ENCODE assay signal across 9 mouse cellular contexts in genomic region chr7:97079145-97079544, GRCm38 (mm10). TPM values are rescaled to one million over a fixed set of nuclear protein-coding genes. Genes with fewer than 3 reads are reported as not detected.
A peak's percentile ranks its signal among the peaks of the same experiment; 100 is the strongest.
DNase-seq lines count a peak whose midpoint lies in the region; ATAC-seq lines count a peak whose summit lies in the region.
"Had no signal": no experiment of that assay in that cellular context is flagged by ENCODE, and none has a peak within 500 bp of the region (broad histone marks: within the 10 kb centered on the region; RNA-seq: fewer than 3 reads in every experiment).

No protein-coding gene starts in this region.

- no peak overlapping the region for H3K9ac ChIP-seq in liver, embryonic 11.5 days (ENCODE audit: low read depth, low read length)
- H3K9ac ChIP-seq in liver, embryonic 12.5 days = no peak overlapping the region
- H3K9ac ChIP-seq in kidney, embryonic 14.5 days (ENCODE audit: low read depth, low read length) = no peak overlapping the region
- H3K9ac ChIP-seq in lung, embryonic 16.5 days (ENCODE audit: low read length) = peak overlapping the region; percentile 24; the same call in 1 of the 2 replicates
- H3K9ac ChIP-seq: liver, embryonic 13.5 days had no signal

- H3K27ac ChIP-seq in liver, embryonic 11.5 days (ENCODE audit: low read depth, low read length) = no peak overlapping the region
- no peak overlapping the region for H3K27ac ChIP-seq in liver, embryonic 12.5 days
- peak overlapping the region; percentile 6; the same call in 1 of the 2 replicates for H3K27ac ChIP-seq in kidney, embryonic 14.5 days (ENCODE audit: low read depth, low read length)
- H3K27ac ChIP-seq in lung, embryonic 16.5 days (ENCODE audit: low read length) = peak overlapping the region; percentile 72
- H3K27ac ChIP-seq: liver, embryonic 13.5 days had no signal

- no peaks in the 10 kb centered on the region for H3K36me3 ChIP-seq in liver, embryonic 11.5 days (ENCODE audit: control insufficient read depth, insufficient read depth, low read length)
- H3K36me3 ChIP-seq in liver, embryonic 12.5 days = no peaks in the 10 kb centered on the region
- H3K36me3 ChIP-seq in kidney, embryonic 14.5 days (ENCODE audit: control insufficient read depth, insufficient read depth, low read length) = no peaks in the 10 kb centered on the region
- no peaks in the 10 kb centered on the region for H3K36me3 ChIP-seq in lung, embryonic 16.5 days (ENCODE audit: control insufficient read depth, insufficient read depth, low read length)
- H3K36me3 ChIP-seq: liver, embryonic 13.5 days had no signal

- no peak for ATAC-seq in liver, embryonic 11.5 days (replicated peaks; ENCODE audit: low FRiP score)
- ATAC-seq in liver, embryonic 12.5 days = no peak
- no peak for ATAC-seq in kidney, embryonic 14.5 days (ENCODE audit: low FRiP score, low TSS enrichment)
- ATAC-seq in lung, embryonic 16.5 days (ENCODE audit: low read depth) = no peak

- H3K4me1 ChIP-seq in liver, embryonic 11.5 days (replicated peaks; ENCODE audit: control insufficient read depth, insufficient read depth, low read length) = peaks cover 18% of the 10 kb centered on the region
- peaks cover 31% of the 10 kb centered on the region for H3K4me1 ChIP-seq in liver, embryonic 12.5 days
- H3K4me1 ChIP-seq in kidney, embryonic 14.5 days (ENCODE audit: control insufficient read depth, insufficient read depth, low read length) = peaks cover 27% of the 10 kb centered on the region
- H3K4me1 ChIP-seq in lung, embryonic 16.5 days (replicated peaks; ENCODE audit: control insufficient read depth, insufficient read depth, low read length) = peaks cover 19% of the 10 kb centered on the region

- peak overlapping the region; percentile 17; the same call in 1 of the 2 replicates for H3K4me2 ChIP-seq in liver, embryonic 11.5 days
- no peak overlapping the region for H3K4me2 ChIP-seq in liver, embryonic 12.5 days
- no peak overlapping the region for H3K4me2 ChIP-seq in kidney, embryonic 14.5 days (replicated peaks; ENCODE audit: low read depth, low read length)
- peak overlapping the region; percentile 28; the same call in 1 of the 2 replicates for H3K4me2 ChIP-seq in lung, embryonic 16.5 days (ENCODE audit: low read depth, low read length)
- H3K4me2 ChIP-seq: liver, embryonic 13.5 days had no signal

- no peaks in the 10 kb centered on the region for H3K9me3 ChIP-seq in liver, embryonic 11.5 days (ENCODE audit: control insufficient read depth, low read length)
- no peaks in the 10 kb centered on the region for H3K9me3 ChIP-seq in liver, embryonic 12.5 days (replicated peaks)
- H3K9me3 ChIP-seq in kidney, embryonic 14.5 days (ENCODE audit: control insufficient read depth, low read length) = no peaks in the 10 kb centered on the region
- no peaks in the 10 kb centered on the region for H3K9me3 ChIP-seq in lung, embryonic 16.5 days (ENCODE audit: control insufficient read depth, low read length)
- H3K9me3 ChIP-seq: liver, embryonic 13.5 days had no signal

- DNase-seq in liver, embryonic 11.5 days (ENCODE audit: low spot score) = no peak
- peak; percentile 32 for DNase-seq in R1 (ENCODE audit: low read depth, low spot score)
- peak; percentile 18 for DNase-seq in fibroblast of lung, adult 2 months (ENCODE audit: low read depth)
- DNase-seq in spleen, postnatal 10 days (ENCODE audit: low spot score in 2 of 2) = no peak
- DNase-seq in testis, postnatal 10 days (ENCODE audit: low spot score) = no peak
- DNase-seq: liver, embryonic 13.5 days had no signal

- WGBS in liver, embryonic 11.5 days = 14% methylated on average over 6 of the region's 6 CpGs
- 19% methylated on average over 6 of the region's 6 CpGs for WGBS in liver, embryonic 12.5 days (ENCODE audit: insufficient replicate concordance)
- WGBS in kidney, embryonic 14.5 days = 18% methylated on average over 6 of the region's 6 CpGs
- WGBS in lung, embryonic 16.5 days = 9% methylated on average over 6 of the region's 6 CpGs

- no peak overlapping the region for H3K4me3 ChIP-seq in liver, embryonic 11.5 days (ENCODE audit: low read depth, low read length)
- no peak overlapping the region for H3K4me3 ChIP-seq in liver, embryonic 12.5 days
- no peak overlapping the region for H3K4me3 ChIP-seq in kidney, embryonic 14.5 days (ENCODE audit: low read length)
- H3K4me3 ChIP-seq in lung, embryonic 16.5 days (ENCODE audit: low read length) = no peak overlapping the region
- H3K4me3 ChIP-seq: liver, embryonic 13.5 days had no signal

- no peaks in the 10 kb centered on the region for H3K27me3 ChIP-seq in liver, embryonic 11.5 days (replicated peaks; ENCODE audit: control insufficient read depth, insufficient read depth, low read length)
- H3K27me3 ChIP-seq in liver, embryonic 12.5 days (replicated peaks) = no peaks in the 10 kb centered on the region
- no peaks in the 10 kb centered on the region for H3K27me3 ChIP-seq in kidney, embryonic 14.5 days (ENCODE audit: control insufficient read depth, insufficient read depth, low read length)
- H3K27me3 ChIP-seq in lung, embryonic 16.5 days (ENCODE audit: control insufficient read depth, insufficient read depth, low read depth, low read length) = no peaks in the 10 kb centered on the region
- H3K27me3 ChIP-seq: liver, embryonic 13.5 days had no signal

RNA-seq across cellular contexts. Expression of gene Gab2, which starts 2.2 kb away (rescaled TPM):
- 6.2 and 6.6 TPM in 2 replicates for polyA plus RNA-seq in liver, embryonic 11.5 days (2014; fragmentation: Nextera tagmentation; extraction: Ambion mirVana)
- 3.8 and 4.1 TPM in 2 replicates for polyA plus RNA-seq in liver, embryonic 12.5 days (2016; fragmentation: Nextera tagmentation; extraction: Ambion mirVana)
- 7.8 and 12.1 TPM in 2 replicates for polyA plus RNA-seq in kidney, embryonic 14.5 days (2014; fragmentation: Nextera tagmentation; extraction: Ambion mirVana)
- 8.9 and 9.1 TPM in 2 replicates for polyA plus RNA-seq in lung, embryonic 16.5 days (2015; fragmentation: Nextera tagmentation; extraction: Ambion mirVana)

Comparison
In these comparisons a context has a peak if more than half of its experiments do, and no peak if none do; other contexts are left out.
1. H3K4me2 ChIP-seq: peak in liver, embryonic 11.5 days (single experiment) and lung, embryonic 16.5 days (single experiment); none in liver, embryonic 12.5 days (single experiment) and kidney, embryonic 14.5 days (single experiment).
2. DNase-seq: peak in R1 (single experiment) and fibroblast of lung, adult 2 months (single experiment); none in liver, embryonic 11.5 days (single experiment), spleen, postnatal 10 days (0 of 2) and testis, postnatal 10 days (single experiment).
3. H3K27ac ChIP-seq: peak in kidney, embryonic 14.5 days (single experiment) and lung, embryonic 16.5 days (single experiment); none in liver, embryonic 11.5 days (single experiment) and liver, embryonic 12.5 days (single experiment).